8 mouse cellular contexts compared by ENCODE assay signal in genomic region chr6:25690284-25690605, GRCm38 (mm10). TPM values are rescaled to one million over a fixed set of nuclear protein-coding genes. Genes with fewer than 3 reads are reported as not detected.
DNase-seq lines count a peak whose midpoint lies in the region; ATAC-seq and TF ChIP-seq lines count a peak whose summit lies in the region.

No protein-coding gene starts in this region.

- peak overlapping the region; percentile 48 for H3K4me3 ChIP-seq in testis, adult 2 months (ENCODE audit: control insufficient read depth, low read depth, low read length)
- H3K4me3 ChIP-seq in hindbrain, embryonic 14.5 days (replicated peaks; ENCODE audit: low read length) = peak overlapping the region; percentile 52
- H3K4me3 ChIP-seq in limb, embryonic 12.5 days (replicated peaks) = peak overlapping the region; percentile 52

- TF ChIP-seq CTCF in testis, adult 2 months (IDR thresholded peaks at IDR 0.05; ENCODE audit: control insufficient read depth, insufficient read depth, insufficient replicate concordance, low read depth, low read length) = no peak

- H3K9me3 ChIP-seq in hindbrain, embryonic 14.5 days (ENCODE audit: control insufficient read depth, low read length) = no peaks in the 10 kb centered on the region
- H3K9me3 ChIP-seq in limb, embryonic 12.5 days = no peaks in the 10 kb centered on the region

- ATAC-seq in cerebellum, adult (ENCODE audit: insufficient number of reproducible peaks, low FRiP score, low TSS enrichment) = peak; percentile 31; the same call in 1 of the 2 replicates
- peak; percentile 70 for ATAC-seq in hindbrain, embryonic 14.5 days (ENCODE audit: low FRiP score)
- ATAC-seq in limb, embryonic 12.5 days (ENCODE audit: insufficient number of reproducible peaks, insufficient read depth, low FRiP score, low TSS enrichment, low read depth) = no peak
- ATAC-seq in monocyte, adult 5-6 weeks (replicated peaks; ENCODE audit: insufficient number of reproducible peaks, low FRiP score, low TSS enrichment, poor library complexity, severe bottlenecking) = no peak

- peak overlapping the region; percentile 53 for H3K9ac ChIP-seq in hindbrain, embryonic 14.5 days
- peak overlapping the region; percentile 50; the same call in 1 of the 2 replicates for H3K9ac ChIP-seq in limb, embryonic 12.5 days (replicated peaks)

- no peak for TF ChIP-seq POLR2A in testis, adult 2 months (IDR thresholded peaks at IDR 0.05; ENCODE audit: control insufficient read depth, low read depth, low read length)

- DNase-seq in cerebellum, adult 9-11 months = no peak
- DNase-seq in testis, postnatal 10 days (ENCODE audit: low spot score) = no peak
- peak; percentile 78 for DNase-seq in hindbrain, embryonic 14.5 days (ENCODE audit: low spot score)
- peak; percentile 84 for DNase-seq in retina, embryonic 14.5 days (ENCODE audit: low spot score)

- 0 out of 2 replicates have a peak overlapping the region, but pooled peaks have one; percentile 26 for H3K27ac ChIP-seq in testis, adult 2 months (ENCODE audit: control insufficient read depth, insufficient read depth, low read depth, low read length)
- H3K27ac ChIP-seq in hindbrain, embryonic 14.5 days = peak overlapping the region; percentile 76
- no peak overlapping the region for H3K27ac ChIP-seq in limb, embryonic 12.5 days

- H3K4me1 ChIP-seq in testis, adult 2 months (ENCODE audit: control insufficient read depth, insufficient read depth, low read length) = peaks cover 3% of the 10 kb centered on the region
- H3K4me1 ChIP-seq in hindbrain, embryonic 14.5 days (replicated peaks; ENCODE audit: control insufficient read depth, insufficient read depth, low read length) = peaks cover 10% of the 10 kb centered on the region; the same call in 1 of the 2 replicates
- H3K4me1 ChIP-seq in limb, embryonic 12.5 days (replicated peaks) = peaks cover 16% of the 10 kb centered on the region

- H3K4me2 ChIP-seq in hindbrain, embryonic 14.5 days (replicated peaks) = peak overlapping the region; percentile 71
- H3K4me2 ChIP-seq in limb, embryonic 12.5 days = peak overlapping the region; percentile 91

- no peaks in the 10 kb centered on the region for H3K27me3 ChIP-seq in testis, adult 2 months (ENCODE audit: control insufficient read depth, insufficient read depth, low read length)
- peaks cover 7% of the 10 kb centered on the region for H3K27me3 ChIP-seq in hindbrain, embryonic 14.5 days (ENCODE audit: control insufficient read depth, insufficient read depth, low read length)
- peaks cover 29% of the 10 kb centered on the region for H3K27me3 ChIP-seq in limb, embryonic 12.5 days

- WGBS in hindbrain, embryonic 14.5 days = 0% methylated on average over 5 of the region's 5 CpGs
- WGBS in limb, embryonic 12.5 days = 1% methylated on average over 5 of the region's 5 CpGs

- no peaks in the 10 kb centered on the region for H3K36me3 ChIP-seq in testis, adult 2 months (ENCODE audit: control insufficient read depth, insufficient read depth, low read length)
- no peaks in the 10 kb centered on the region for H3K36me3 ChIP-seq in hindbrain, embryonic 14.5 days (replicated peaks; ENCODE audit: control insufficient read depth, insufficient read depth)
- H3K36me3 ChIP-seq in limb, embryonic 12.5 days = no peaks in the 10 kb centered on the region

RNA-seq across cellular contexts. Expression of gene Gpr37, which starts 0.3 kb away (rescaled TPM):
- 4.4 and 6.4 TPM in 2 replicates for polyA plus RNA-seq in testis, adult 2 months (2012; rRNA removed)
- polyA plus RNA-seq in hindbrain, embryonic 14.5 days (2014; fragmentation: Nextera tagmentation; extraction: Ambion mirVana) = 4.7 and 5.3 TPM in 2 replicates
- polyA plus RNA-seq in limb, embryonic 12.5 days (2016; fragmentation: Nextera tagmentation; extraction: Ambion mirVana) = 1.1 and 1.6 TPM in 2 replicates
- not detected in 3 replicates for total RNA-seq in monocyte, adult 5-6 weeks (2017)

Comparison
In these comparisons a context has a peak if more than half of its experiments do, and no peak if none do; other contexts are left out.
1. ATAC-seq: peak in cerebellum, adult (single experiment) and hindbrain, embryonic 14.5 days (single experiment); none in limb, embryonic 12.5 days (single experiment) and monocyte, adult 5-6 weeks (single experiment).
2. DNase-seq: peak in hindbrain, embryonic 14.5 days (single experiment) and retina, embryonic 14.5 days (single experiment); none in cerebellum, adult 9-11 months (single experiment) and testis, postnatal 10 days (single experiment).
3. Peak in every context shown above with its lines, with median percentiles within 50 percentile points of each other: H3K4me3 ChIP-seq.